Mouse (Mus musculus) lung, embryonic 14.5 days (tissue): ENCODE measurements around the gene Nfia. TPM values are rescaled to one million over a fixed set of nuclear protein-coding genes. Genes with fewer than 3 reads are reported as not detected.

Source experiments
- ATAC-seq: fragments of 200-750 bp; cut with Nextera tagmentation; 2 replicates; pipeline ENCODE4 v1.8.0; 2017; ENCODE audit warnings: mild to moderate bottlenecking, moderate TSS enrichment, moderate library complexity; ENCODE audit not compliant: insufficient read depth
- DNase-seq: peaks from one replicate; pipeline ENCODE4 v3.0.0-alpha.2; 2015
- H3K27ac ChIP-seq: fragments of 300-500 bp; sonication (generic); 2 replicates; pipeline ENCODE4 v1.5.1; 2014; ENCODE audit warnings: low read depth, mild to moderate bottlenecking, moderate library complexity
- H3K27me3 ChIP-seq: fragments of 300-500 bp; sonication (generic); 2 replicates; pipeline ENCODE4 v1.6.1; 2014; ENCODE audit warnings: low read length, control low read depth; ENCODE audit not compliant: insufficient read depth
- H3K36me3 ChIP-seq: fragments of 300-500 bp; sonication (generic); 2 replicates; pipeline ENCODE4 v1.6.1; 2014; ENCODE audit warnings: control low read depth; ENCODE audit not compliant: insufficient read depth
- H3K4me1 ChIP-seq: fragments of 300-500 bp; sonication (generic); 2 replicates; pipeline ENCODE4 v1.6.1; 2014; ENCODE audit warnings: antibody characterized with exemption, control low read depth; ENCODE audit not compliant: insufficient read depth
- H3K4me2 ChIP-seq: fragments of 300-500 bp; sonication (generic); 2 replicates; pipeline ENCODE4 v1.6.1; 2014; ENCODE audit warnings: mild to moderate bottlenecking
- H3K4me3 ChIP-seq: fragments of 300-500 bp; sonication (generic); 2 replicates; pipeline ENCODE4 v1.5.1; 2014; ENCODE audit warnings: low read depth, low read length
- H3K9ac ChIP-seq: fragments of 300-500 bp; sonication (generic); 2 replicates; pipeline ENCODE4 v1.6.1; 2014
- H3K9me3 ChIP-seq: fragments of 300-500 bp; sonication (generic); 2 replicates; pipeline ENCODE4 v1.6.1; 2016; ENCODE audit warnings: low read depth, low read length, control low read depth
- CTCF ChIP-seq: IDR thresholded peaks from 2 replicates; pipeline ENCODE4 v1.5.1; 2016; ENCODE audit warnings: antibody characterized with exemption, low read depth
- WGBS: fragments of 180-500 bp; shearing (Covaris S2); extraction: QIAGEN DNeasy Blood & Tissue Kit; methylation state at CpG from one replicate; pipeline ENCODE4 v1.1.7; 2014; 5-methylcytosine and 5-hydroxymethylcytosine counted together
- polyA plus RNA-seq: library from polyadenylated mRNA; unstranded; fragments of >200 nt; fragmentation: Nextera tagmentation; extraction: Ambion mirVana; gene quantifications from 2 replicates; pipeline ENCODE4 v1.2.1, GENCODE M21; 2014

Gene Nfia
- polyA plus RNA-seq, 1 experiment from 2014 or later, result 48.2 TPM

DNA sequence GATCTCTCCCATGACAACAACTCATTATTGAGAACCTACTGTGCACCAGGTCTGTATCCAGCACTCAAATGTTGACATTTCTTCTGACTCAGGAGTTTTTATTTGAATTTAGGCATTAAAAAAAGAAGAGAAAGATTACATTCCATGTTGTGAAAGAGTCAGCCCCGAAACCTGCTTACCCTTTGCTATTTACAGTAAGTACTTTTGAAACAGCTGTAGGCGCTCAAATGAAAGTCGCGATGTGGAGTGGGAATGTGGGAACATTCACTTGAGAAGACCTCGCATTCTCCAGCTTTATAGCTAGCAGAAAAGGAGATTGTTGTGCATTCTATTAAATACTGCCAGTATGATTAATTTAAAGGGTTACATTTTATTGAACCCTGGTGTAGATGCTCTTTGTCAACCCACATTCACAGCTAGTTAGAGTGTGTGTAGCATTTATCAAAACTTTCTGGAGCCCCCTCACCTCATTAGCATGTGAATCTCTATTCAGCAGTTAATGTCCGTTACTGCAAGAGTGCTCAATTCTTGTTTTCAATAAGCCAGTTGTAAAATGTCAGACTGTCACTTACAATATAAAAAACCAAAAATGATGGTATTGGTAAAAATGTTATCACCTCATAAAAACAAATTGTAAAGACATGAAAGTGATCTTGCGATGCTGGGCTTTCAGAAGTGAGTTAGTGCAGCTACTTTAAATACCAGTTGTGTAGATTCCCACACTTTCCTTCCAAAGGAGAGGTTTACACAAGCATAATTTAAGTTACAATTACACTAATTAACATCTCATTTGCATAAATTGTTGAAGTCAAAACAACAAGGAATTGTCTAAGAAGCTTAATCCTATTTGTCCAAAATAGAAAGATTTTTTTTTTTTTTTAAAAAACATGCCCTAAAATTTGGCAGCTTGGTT is 33.6 kb downstream of the Nfia start:
- H3K4me1 ChIP-seq, result peaks cover 5% of the 10 kb centered on the region; the same call in 1 of the 2 replicates
- ATAC-seq, result no peak; the same call in 1 of the 2 replicates
- no peak overlapping the region for H3K9ac ChIP-seq
- H3K4me3 ChIP-seq, result no peak overlapping the region
- no peak for TF ChIP-seq CTCF
- 0 out of 2 replicates have a peak, but pooled peaks cover 4% of the 10 kb centered on the region for H3K9me3 ChIP-seq
- H3K36me3 ChIP-seq, result peaks cover 13% of the 10 kb centered on the region; the same call in 1 of the 2 replicates
- peak; percentile 58 for DNase-seq
- H3K27me3 ChIP-seq, result no peaks in the 10 kb centered on the region
- 42% methylated on average over 7 of the region's 7 CpGs for WGBS
- no peak overlapping the region for H3K4me2 ChIP-seq
- no peak overlapping the region for H3K27ac ChIP-seq

DNA sequence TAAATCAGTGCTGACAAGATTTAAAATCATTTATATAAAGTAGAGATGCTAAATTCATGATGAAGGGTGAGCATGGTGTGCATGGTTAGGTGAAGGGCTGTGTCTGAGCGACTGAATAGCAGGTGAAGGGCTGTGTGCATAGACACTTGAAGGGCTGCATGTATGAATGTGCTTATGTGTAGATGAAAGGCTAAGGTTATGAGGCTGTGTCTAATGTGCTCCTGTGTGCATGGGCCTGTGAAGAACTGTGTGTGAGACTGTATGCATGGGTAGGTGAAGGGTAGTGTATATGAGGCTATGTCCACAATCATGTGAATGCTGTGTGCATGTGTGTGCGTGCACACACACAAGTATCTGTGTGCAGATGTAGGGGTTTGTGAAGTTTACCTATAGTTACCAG is 34.4 kb downstream of the Nfia start:
- H3K27me3 ChIP-seq, result no peaks in the 10 kb centered on the region
- H3K9ac ChIP-seq, result no peak overlapping the region
- H3K27ac ChIP-seq, result no peak overlapping the region
- H3K4me1 ChIP-seq, result peaks cover 5% of the 10 kb centered on the region; the same call in 1 of the 2 replicates
- H3K36me3 ChIP-seq, result peaks cover 8% of the 10 kb centered on the region; the same call in 1 of the 2 replicates
- no peak overlapping the region for H3K4me3 ChIP-seq
- 0 out of 2 replicates have a peak, but pooled peaks cover 4% of the 10 kb centered on the region for H3K9me3 ChIP-seq
- DNase-seq, result no peak
- no peak overlapping the region for H3K4me2 ChIP-seq
- no peak for TF ChIP-seq CTCF
- WGBS, result 85% methylated on average over 2 of the region's 2 CpGs
- ATAC-seq, result no peak

DNA sequence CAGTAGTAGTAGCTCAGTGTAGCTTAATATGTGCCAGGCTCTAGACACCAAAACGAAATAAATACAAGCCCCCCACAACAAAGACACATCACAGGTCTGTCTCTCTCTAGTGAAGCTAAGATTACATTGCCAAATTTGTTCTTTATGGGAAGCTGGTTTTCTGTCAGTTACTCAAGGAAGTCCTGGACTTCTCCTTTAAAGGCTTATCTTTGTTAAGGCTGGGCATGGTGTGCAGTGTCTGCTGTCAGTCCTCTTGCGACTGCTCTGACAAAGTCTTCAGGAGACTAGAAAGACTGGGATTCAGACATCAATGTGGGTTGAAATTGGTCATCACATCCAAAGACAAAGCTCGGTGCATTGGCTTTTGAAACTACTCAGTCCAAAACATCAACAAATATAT is 36.4 kb downstream of the Nfia start:
- no peak for TF ChIP-seq CTCF
- no peaks in the 10 kb centered on the region for H3K9me3 ChIP-seq
- WGBS, result 79% methylated on average over 3 of the region's 3 CpGs
- no peak overlapping the region for H3K27ac ChIP-seq
- DNase-seq, result no peak
- no peaks in the 10 kb centered on the region for H3K27me3 ChIP-seq
- no peak for ATAC-seq
- H3K4me1 ChIP-seq, result peaks cover 5% of the 10 kb centered on the region; the same call in 1 of the 2 replicates
- H3K36me3 ChIP-seq, result peaks cover 3% of the 10 kb centered on the region; the same call in 1 of the 2 replicates
- no peak overlapping the region for H3K4me2 ChIP-seq
- no peak overlapping the region for H3K9ac ChIP-seq
- no peak overlapping the region for H3K4me3 ChIP-seq

DNA sequence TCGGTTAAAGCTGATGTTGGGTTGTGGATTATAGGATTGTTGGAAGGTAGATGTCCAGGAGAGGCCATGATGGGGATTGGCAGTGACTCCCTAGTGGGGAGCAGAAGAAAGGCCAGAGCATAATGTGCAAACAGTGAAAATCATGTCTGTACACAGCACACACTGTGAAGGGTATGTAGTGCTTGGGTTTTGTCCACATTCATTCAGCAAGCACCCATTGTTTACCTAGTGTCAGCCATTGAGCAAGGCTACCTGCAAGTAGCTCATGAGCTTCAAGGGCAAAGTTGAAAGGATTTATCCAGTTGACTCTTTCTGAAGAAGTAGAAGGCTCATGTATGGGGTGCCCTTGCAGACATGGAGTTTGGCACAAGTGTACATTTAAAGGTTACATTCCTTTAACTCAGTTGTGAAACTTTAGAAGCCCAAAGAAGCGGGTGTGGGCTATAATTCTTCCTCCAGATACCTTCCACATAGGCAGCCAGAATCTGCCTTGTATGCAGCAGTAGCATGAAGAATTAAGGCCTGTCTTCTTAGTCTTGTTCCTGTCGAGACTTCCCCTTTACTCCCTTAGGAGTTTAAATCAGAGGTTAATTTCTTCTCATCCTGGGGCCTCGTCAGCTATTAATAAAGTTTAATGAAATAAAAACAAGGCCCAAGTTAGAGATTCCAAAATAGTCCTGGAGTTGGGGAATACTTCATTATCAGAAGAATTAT is 37.2 kb downstream of the Nfia start:
- Histone ChIP-seq H3K27me3 (no peaks in the 10 kb centered on the region), H3K9ac (no peak overlapping the region), H3K9me3 (no peaks in the 10 kb centered on the region), H3K4me3 (no peak overlapping the region), H3K4me1 (peaks cover 5% of the 10 kb centered on the region; the same call in 1 of the 2 replicates), H3K36me3 (peaks cover 3% of the 10 kb centered on the region; the same call in 1 of the 2 replicates), H3K4me2 (no peak overlapping the region), H3K27ac (no peak overlapping the region)
- DNase-seq (no peak), ATAC-seq (no peak)
- WGBS, result 74% methylated on average over 4 of the region's 4 CpGs
- TF ChIP-seq CTCF, result no peak

DNA sequence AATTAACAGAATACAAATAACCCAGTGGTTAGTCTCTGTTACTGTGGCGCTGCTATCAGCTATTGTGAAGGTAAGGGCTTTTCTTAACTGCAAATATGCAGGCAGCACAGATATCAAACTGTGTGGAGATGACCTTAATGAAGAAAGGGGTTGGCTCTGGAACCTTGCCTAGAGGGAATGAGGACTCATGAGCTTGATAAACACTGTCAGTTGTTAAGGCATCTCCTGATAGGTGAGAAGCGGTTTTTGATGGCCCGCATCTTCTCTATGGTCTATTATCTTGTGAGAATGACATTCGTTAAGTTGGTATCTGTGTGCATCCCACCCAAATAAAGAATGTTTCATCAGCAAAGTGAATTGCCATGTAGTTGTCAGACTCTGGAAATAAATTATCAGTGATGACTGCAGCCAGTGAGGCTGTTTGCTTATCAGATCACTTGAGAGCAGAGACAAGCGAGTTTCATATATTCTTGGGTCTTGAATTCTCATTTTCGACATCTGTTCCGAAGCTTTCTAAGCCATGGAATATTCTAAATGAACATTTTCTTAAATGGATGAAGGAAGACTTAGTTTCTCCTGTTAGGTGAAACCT is 37.9 kb downstream of the Nfia start:
- Histone ChIP-seq H3K36me3 (peaks cover 3% of the 10 kb centered on the region; the same call in 1 of the 2 replicates), H3K27ac (no peak overlapping the region), H3K4me3 (no peak overlapping the region), H3K4me2 (no peak overlapping the region), H3K4me1 (peaks cover 5% of the 10 kb centered on the region; the same call in 1 of the 2 replicates), H3K27me3 (no peaks in the 10 kb centered on the region), H3K9me3 (no peaks in the 10 kb centered on the region), H3K9ac (no peak overlapping the region)
- DNase-seq, result no peak
- WGBS, result 79% methylated on average over 7 of the region's 7 CpGs
- no peak for TF ChIP-seq CTCF
- ATAC-seq, result no peak

DNA sequence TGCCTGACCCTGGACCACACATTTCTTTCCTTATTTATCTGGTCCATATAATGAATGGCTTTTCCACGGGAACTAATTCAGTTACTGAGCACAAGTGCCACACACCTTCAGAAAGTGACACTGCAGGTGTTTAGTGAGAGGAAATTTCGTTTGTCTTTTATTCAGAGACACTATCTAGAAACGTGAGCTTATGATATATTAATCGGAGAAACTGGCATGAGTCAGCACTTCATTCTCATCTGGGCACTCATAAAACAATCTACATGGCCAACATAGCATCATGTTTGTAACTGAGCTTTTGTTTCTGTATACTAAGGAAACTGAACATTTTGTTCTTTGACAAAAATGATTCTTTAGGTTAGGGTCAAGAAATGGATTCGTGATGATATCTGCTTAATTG is 40.5 kb downstream of the Nfia start:
- WGBS, result 66% methylated on average over 5 of the region's 5 CpGs
- TF ChIP-seq CTCF, result no peak

More for the DNA sequence above, 40.5 kb downstream of the Nfia start:
- Histone ChIP-seq H3K4me1 (peaks cover 10% of the 10 kb centered on the region; the same call in 1 of the 2 replicates), H3K4me3 (no peak overlapping the region), H3K27ac (no peak overlapping the region), H3K9ac (no peak overlapping the region), H3K4me2 (no peak overlapping the region), H3K9me3 (no peaks in the 10 kb centered on the region), H3K36me3 (no peaks in the 10 kb centered on the region; the same call in 1 of the 2 replicates), H3K27me3 (no peaks in the 10 kb centered on the region)
- ATAC-seq (no peak), DNase-seq (no peak)
